Mouse (Mus musculus): ENCODE results near the gene Prdm2.

- TF ChIP-seq GATA1 (IDR thresholded peaks at IDR 0.05; ENCODE audit: low read length) (no peak), TAL1 (IDR thresholded peaks at IDR 0.05; ENCODE audit: low read length) (no peak)
Measured at GRCm38 (mm10) chr4:143214221-143214797, 1.5 kb upstream of the Prdm2 start.
